Mouse (Mus musculus): ENCODE data around the gene Rbm7.

- TF ChIP-seq POLR2A (IDR thresholded peaks at IDR 0.05; ENCODE audit: control insufficient read depth, low read depth, low read length) (no peak), CTCF (IDR thresholded peaks at IDR 0.05; ENCODE audit: control insufficient read depth, insufficient read depth, insufficient replicate concordance, low read depth, low read length) (no peak)
Observed at GRCm38 (mm10) chr9:48515332-48515731, 20.2 kb upstream of the Rbm7 start.

All from testis, adult 2 months (tissue).